Mouse (Mus musculus) heart, adult 2 months (tissue): ENCODE results near the gene Alb.

Experiments used
- CTCF ChIP-seq: fragments of 200-600 bp; IDR thresholded peaks from 2 replicates; pipeline ENCODE4 v1.8.1; 2022; ENCODE audit warnings: antibody characterized with exemption, mild to moderate bottlenecking, moderate library complexity
- EP300 ChIP-seq: fragments of 200-500 bp; IDR thresholded peaks from 2 replicates; pipeline ENCODE4 v1.6.1; 2011; ENCODE audit warnings: low read depth, low read length, control low read depth; ENCODE audit not compliant: insufficient read depth
- POLR2A ChIP-seq: fragments of 200-500 bp; IDR thresholded peaks from 2 replicates; pipeline ENCODE4 v1.6.1; 2011; ENCODE audit warnings: mild to moderate bottlenecking, low read depth, low read length, control low read depth; ENCODE audit not compliant: insufficient read depth

DNA sequence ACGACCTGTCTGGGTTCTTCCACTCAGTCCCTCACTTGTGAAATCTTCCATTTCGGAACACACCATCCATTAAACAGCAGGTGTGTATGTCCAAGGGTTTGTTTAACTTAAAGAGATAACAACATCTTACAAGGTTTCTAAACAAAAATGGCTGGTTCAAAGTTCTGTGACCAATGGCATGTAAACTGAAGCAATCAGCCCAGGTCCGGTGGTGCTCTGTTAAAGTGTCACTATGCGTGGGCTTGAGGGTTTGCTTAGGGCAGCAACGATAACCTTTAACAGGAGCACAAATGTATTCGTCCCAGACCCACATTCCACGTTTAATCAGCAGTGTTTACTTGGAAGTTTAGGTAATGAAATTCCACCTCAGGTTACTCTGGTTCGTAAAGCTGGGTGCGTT, 29.6 kb upstream of the Alb start:
- TF ChIP-seq CTCF (no peak), POLR2A (no peak), EP300 (no peak)
